Mouse (Mus musculus): ENCODE measurements around the gene Pdzk1ip1. TPM values are rescaled to one million over a fixed set of nuclear protein-coding genes. Genes with fewer than 3 reads are reported as not detected.

Gene Pdzk1ip1
- polyA plus RNA-seq, 1 experiment = 8.4 TPM

GRCm38 (mm10) chr4:115121162-115121561 lies 32.7 kb downstream of the Pdzk1ip1 start:
- WGBS = 46% methylated on average over 2 of the region's 2 CpGs
- H3K4me1 ChIP-seq (ENCODE audit: control insufficient read depth, insufficient read depth, insufficient read length, low read length) = no peaks in the 10 kb centered on the region
- TF ChIP-seq POLR2A (IDR thresholded peaks at IDR 0.05; ENCODE audit: low read depth, low read length) = no peak
- TF ChIP-seq CTCF (IDR thresholded peaks at IDR 0.05; ENCODE audit: extremely low read depth, insufficient read length, insufficient replicate concordance, low read depth, low read length) = no peak
- no peak overlapping the region for H3K27ac ChIP-seq (ENCODE audit: insufficient read depth, low read depth, low read length)
- H3K27me3 ChIP-seq (ENCODE audit: control insufficient read depth, insufficient read depth, low read length) = no peaks in the 10 kb centered on the region
- H3K36me3 ChIP-seq (ENCODE audit: control insufficient read depth, insufficient read depth, low read length) = no peaks in the 10 kb centered on the region
- H3K4me3 ChIP-seq (ENCODE audit: low read depth, low read length) = no peak overlapping the region

- WGBS = 23% methylated on average over 5 of the region's 5 CpGs
- no peak for TF ChIP-seq CTCF (IDR thresholded peaks at IDR 0.05; ENCODE audit: extremely low read depth, insufficient read length, insufficient replicate concordance, low read depth, low read length)
- no peak for TF ChIP-seq POLR2A (IDR thresholded peaks at IDR 0.05; ENCODE audit: low read depth, low read length)
- H3K27ac ChIP-seq (ENCODE audit: insufficient read depth, low read depth, low read length) = no peak overlapping the region
Observed at GRCm38 (mm10) chr4:115121608-115122007, 33.1 kb downstream of the Pdzk1ip1 start.

GRCm38 (mm10) chr4:115123507-115123906 lies 35.0 kb downstream of the Pdzk1ip1 start:
- no peak overlapping the region for H3K4me3 ChIP-seq (ENCODE audit: low read depth, low read length)
- no peaks in the 10 kb centered on the region for H3K36me3 ChIP-seq (ENCODE audit: control insufficient read depth, insufficient read depth, low read length)
- no peaks in the 10 kb centered on the region for H3K4me1 ChIP-seq (ENCODE audit: control insufficient read depth, insufficient read depth, insufficient read length, low read length)
- no peaks in the 10 kb centered on the region for H3K27me3 ChIP-seq (ENCODE audit: control insufficient read depth, insufficient read depth, low read length)
- H3K27ac ChIP-seq (ENCODE audit: insufficient read depth, low read depth, low read length) = no peak overlapping the region
- 63% methylated on average over 2 of the region's 2 CpGs for WGBS
- TF ChIP-seq POLR2A (IDR thresholded peaks at IDR 0.05; ENCODE audit: low read depth, low read length) (no peak), CTCF (IDR thresholded peaks at IDR 0.05; ENCODE audit: extremely low read depth, insufficient read length, insufficient replicate concordance, low read depth, low read length) (no peak)

More at GRCm38 (mm10) chr4:115121608-115122007, 33.1 kb downstream of the Pdzk1ip1 start:
- no peaks in the 10 kb centered on the region for H3K27me3 ChIP-seq (ENCODE audit: control insufficient read depth, insufficient read depth, low read length)
- H3K4me3 ChIP-seq (ENCODE audit: low read depth, low read length) = no peak overlapping the region
- H3K4me1 ChIP-seq (ENCODE audit: control insufficient read depth, insufficient read depth, insufficient read length, low read length) = no peaks in the 10 kb centered on the region
- no peaks in the 10 kb centered on the region for H3K36me3 ChIP-seq (ENCODE audit: control insufficient read depth, insufficient read depth, low read length)

- Histone ChIP-seq H3K27ac (ENCODE audit: insufficient read depth, low read depth, low read length) (no peak overlapping the region), H3K36me3 (ENCODE audit: control insufficient read depth, insufficient read depth, low read length) (no peaks in the 10 kb centered on the region), H3K4me3 (ENCODE audit: low read depth, low read length) (no peak overlapping the region), H3K27me3 (ENCODE audit: control insufficient read depth, insufficient read depth, low read length) (no peaks in the 10 kb centered on the region), H3K4me1 (ENCODE audit: control insufficient read depth, insufficient read depth, insufficient read length, low read length) (no peaks in the 10 kb centered on the region)
- TF ChIP-seq POLR2A (IDR thresholded peaks at IDR 0.05; ENCODE audit: low read depth, low read length) (no peak), CTCF (IDR thresholded peaks at IDR 0.05; ENCODE audit: extremely low read depth, insufficient read length, insufficient replicate concordance, low read depth, low read length) (no peak)
Observed at GRCm38 (mm10) chr4:115124713-115125112, 36.2 kb downstream of the Pdzk1ip1 start.

GRCm38 (mm10) chr4:115133085-115133484 lies 44.6 kb downstream of the Pdzk1ip1 start:
- H3K27me3 ChIP-seq (ENCODE audit: control insufficient read depth, insufficient read depth, low read length) = peaks cover 2% of the 10 kb centered on the region; the same call in 1 of the 2 replicates
- no peak overlapping the region for H3K27ac ChIP-seq (ENCODE audit: insufficient read depth, low read depth, low read length)
- no peaks in the 10 kb centered on the region for H3K4me1 ChIP-seq (ENCODE audit: control insufficient read depth, insufficient read depth, insufficient read length, low read length)
- TF ChIP-seq CTCF (IDR thresholded peaks at IDR 0.05; ENCODE audit: extremely low read depth, insufficient read length, insufficient replicate concordance, low read depth, low read length) (no peak), POLR2A (IDR thresholded peaks at IDR 0.05; ENCODE audit: low read depth, low read length) (no peak)
- H3K36me3 ChIP-seq (ENCODE audit: control insufficient read depth, insufficient read depth, low read length) = no peaks in the 10 kb centered on the region
- no peak overlapping the region for H3K4me3 ChIP-seq (ENCODE audit: low read depth, low read length)
- 8% methylated on average over 5 of the region's 5 CpGs for WGBS

- H3K36me3 ChIP-seq (ENCODE audit: control insufficient read depth, insufficient read depth, low read length) = no peaks in the 10 kb centered on the region
- H3K4me3 ChIP-seq (ENCODE audit: low read depth, low read length) = no peak within 1 kb of the TSS
- no peak for TF ChIP-seq POLR2A (IDR thresholded peaks at IDR 0.05; ENCODE audit: low read depth, low read length)
- TF ChIP-seq CTCF (IDR thresholded peaks at IDR 0.05; ENCODE audit: extremely low read depth, insufficient read length, insufficient replicate concordance, low read depth, low read length) = no peak
- H3K27ac ChIP-seq (ENCODE audit: insufficient read depth, low read depth, low read length) = no peak within 1 kb of the TSS
- WGBS = 3% methylated on average over 29 of the region's 29 CpGs
- H3K27me3 ChIP-seq (ENCODE audit: control insufficient read depth, insufficient read depth, low read length) = peaks cover 2% of the 10 kb centered on the region; the same call in 1 of the 2 replicates
- no peaks in the 10 kb centered on the region for H3K4me1 ChIP-seq (ENCODE audit: control insufficient read depth, insufficient read depth, insufficient read length, low read length)
Observed at GRCm38 (mm10) chr4:115133621-115134295, 45.2 kb downstream of the Pdzk1ip1 start, which contains the start of gene Cyp4x1. TSS of gene Cyp4x1 (minus strand) at chr4:115134281.

GRCm38 (mm10) chr4:115134296-115134630 lies 45.8 kb downstream of the Pdzk1ip1 start:
- H3K27ac ChIP-seq (ENCODE audit: insufficient read depth, low read depth, low read length) = no peak overlapping the region
- TF ChIP-seq CTCF (IDR thresholded peaks at IDR 0.05; ENCODE audit: extremely low read depth, insufficient read length, insufficient replicate concordance, low read depth, low read length) (no peak), POLR2A (IDR thresholded peaks at IDR 0.05; ENCODE audit: low read depth, low read length) (no peak)
- H3K4me1 ChIP-seq (ENCODE audit: control insufficient read depth, insufficient read depth, insufficient read length, low read length) = no peaks in the 10 kb centered on the region
- no peaks in the 10 kb centered on the region for H3K36me3 ChIP-seq (ENCODE audit: control insufficient read depth, insufficient read depth, low read length)
- H3K27me3 ChIP-seq (ENCODE audit: control insufficient read depth, insufficient read depth, low read length) = peaks cover 2% of the 10 kb centered on the region; the same call in 1 of the 2 replicates
- WGBS = 30% methylated on average over 7 of the region's 7 CpGs
- H3K4me3 ChIP-seq (ENCODE audit: low read depth, low read length) = no peak overlapping the region

Other genes starting within 250 kb of the Pdzk1ip1 start
- 0.06 and 0.16 TPM in 2 replicates for gene Foxd2, start 179.8 kb upstream of the Pdzk1ip1 start, polyA plus RNA-seq (2012; rRNA removed)
- not detected in 2 replicates for gene Foxe3, start 162.7 kb upstream of the Pdzk1ip1 start, polyA plus RNA-seq (2012; rRNA removed)
- gene Cmpk1, start 101.5 kb upstream of the Pdzk1ip1 start, polyA plus RNA-seq (2012; rRNA removed) = 20.1 and 43.1 TPM in 2 replicates
- 0.29 and 0.98 TPM in 2 replicates for gene Stil, start 88.5 kb upstream of the Pdzk1ip1 start, polyA plus RNA-seq (2012; rRNA removed)
- 0.71 and 1.8 TPM in 2 replicates for gene Tal1, start 32.3 kb upstream of the Pdzk1ip1 start, polyA plus RNA-seq (2012; rRNA removed)
- not detected in 2 replicates for gene Cyp4x1, start 45.6 kb downstream of the Pdzk1ip1 start, polyA plus RNA-seq (2012; rRNA removed)
- not detected in 2 replicates for gene Cyp4a29, start 153.4 kb downstream of the Pdzk1ip1 start, polyA plus RNA-seq (2012; rRNA removed)
- not detected in 2 replicates for gene Cyp4a12a, start 210.3 kb downstream of the Pdzk1ip1 start, polyA plus RNA-seq (2012; rRNA removed)

All from small intestine, adult 2 months (tissue).